Mouse (Mus musculus) thymus, adult 18-20 months (tissue): ENCODE results near the gene Nlgn1.

Experiments used
- DNase-seq, 2 experiments: peaks; one replicate each; pipeline ENCODE4 v3.0.0; 2022; ENCODE audit warnings: mixed read lengths in 2 of 2

Gene Nlgn1

GRCm38 (mm10) chr3:25775437-25775836 is 556.8 kb downstream of the Nlgn1 start:
- DNase-seq = no peak

GRCm38 (mm10) chr3:25773908-25774307 is 558.4 kb downstream of the Nlgn1 start:
- no peak for DNase-seq

GRCm38 (mm10) chr3:25773467-25773866 is 558.8 kb downstream of the Nlgn1 start:
- no peak for DNase-seq

GRCm38 (mm10) chr3:25763689-25764088 is 568.6 kb downstream of the Nlgn1 start:
- DNase-seq = no peak

GRCm38 (mm10) chr3:25757813-25758212 is 574.4 kb downstream of the Nlgn1 start:
- DNase-seq = no peak

- no peak for DNase-seq
Observed at GRCm38 (mm10) chr3:25724111-25724510, 608.1 kb downstream of the Nlgn1 start.

GRCm38 (mm10) chr3:25721464-25721863 is 610.8 kb downstream of the Nlgn1 start:
- DNase-seq = no peak

- DNase-seq = no peak
Observed at GRCm38 (mm10) chr3:25707380-25707779, 624.9 kb downstream of the Nlgn1 start.

GRCm38 (mm10) chr3:25697231-25697630 is 635.0 kb downstream of the Nlgn1 start:
- DNase-seq = no peak

- DNase-seq = no peak
Observed at GRCm38 (mm10) chr3:25688789-25689464, 643.3 kb downstream of the Nlgn1 start.

GRCm38 (mm10) chr3:25683696-25684095 is 648.6 kb downstream of the Nlgn1 start:
- no peak for DNase-seq

- no peak for DNase-seq
Observed at GRCm38 (mm10) chr3:25679373-25679772, 652.9 kb downstream of the Nlgn1 start.

- no peak for DNase-seq
Observed at GRCm38 (mm10) chr3:25675888-25676287, 656.4 kb downstream of the Nlgn1 start.

GRCm38 (mm10) chr3:25675069-25675468 is 657.2 kb downstream of the Nlgn1 start:
- DNase-seq = no peak

- no peak for DNase-seq
Observed at GRCm38 (mm10) chr3:25673408-25673807, 658.9 kb downstream of the Nlgn1 start.

- DNase-seq = no peak
Observed at GRCm38 (mm10) chr3:25672779-25673178, 659.5 kb downstream of the Nlgn1 start.

- DNase-seq = no peak
Observed at GRCm38 (mm10) chr3:25663464-25663863, 668.8 kb downstream of the Nlgn1 start.

GRCm38 (mm10) chr3:25660285-25660684 is 672.0 kb downstream of the Nlgn1 start:
- no peak for DNase-seq

- no peak for DNase-seq
Observed at GRCm38 (mm10) chr3:25658006-25658405, 674.3 kb downstream of the Nlgn1 start.

GRCm38 (mm10) chr3:25657074-25657473 is 675.2 kb downstream of the Nlgn1 start:
- DNase-seq = no peak

GRCm38 (mm10) chr3:25653010-25653409 is 679.2 kb downstream of the Nlgn1 start:
- DNase-seq = no peak

GRCm38 (mm10) chr3:25645895-25646691 is 686.2 kb downstream of the Nlgn1 start:
- DNase-seq = no peak

GRCm38 (mm10) chr3:25629198-25629597 is 703.1 kb downstream of the Nlgn1 start:
- DNase-seq = no peak

- no peak for DNase-seq
Observed at GRCm38 (mm10) chr3:25606597-25606996, 725.7 kb downstream of the Nlgn1 start.
